Mouse (Mus musculus) kidney, adult 10 weeks (tissue): Measurements from ENCODE around the gene Bcl7a. TPM values are rescaled to one million over a fixed set of nuclear protein-coding genes. Genes with fewer than 3 reads are reported as not detected.

ENCODE experiments used
- polyA plus RNA-seq: library from polyadenylated mRNA; stranded (reverse); fragments of 350-450 nt; fragmentation: Illumina TruSeq; extraction: RNeasy Lipid Tissue Mini Kit (QIAGEN cat#74804); gene quantifications from one replicate; pipeline ENCODE4 v1.2.3, GENCODE M21; 2014; ENCODE audit warnings: low read depth, low replicate concordance

The Bcl7a gene
- polyA plus RNA-seq: 13.9 TPM

DNA sequence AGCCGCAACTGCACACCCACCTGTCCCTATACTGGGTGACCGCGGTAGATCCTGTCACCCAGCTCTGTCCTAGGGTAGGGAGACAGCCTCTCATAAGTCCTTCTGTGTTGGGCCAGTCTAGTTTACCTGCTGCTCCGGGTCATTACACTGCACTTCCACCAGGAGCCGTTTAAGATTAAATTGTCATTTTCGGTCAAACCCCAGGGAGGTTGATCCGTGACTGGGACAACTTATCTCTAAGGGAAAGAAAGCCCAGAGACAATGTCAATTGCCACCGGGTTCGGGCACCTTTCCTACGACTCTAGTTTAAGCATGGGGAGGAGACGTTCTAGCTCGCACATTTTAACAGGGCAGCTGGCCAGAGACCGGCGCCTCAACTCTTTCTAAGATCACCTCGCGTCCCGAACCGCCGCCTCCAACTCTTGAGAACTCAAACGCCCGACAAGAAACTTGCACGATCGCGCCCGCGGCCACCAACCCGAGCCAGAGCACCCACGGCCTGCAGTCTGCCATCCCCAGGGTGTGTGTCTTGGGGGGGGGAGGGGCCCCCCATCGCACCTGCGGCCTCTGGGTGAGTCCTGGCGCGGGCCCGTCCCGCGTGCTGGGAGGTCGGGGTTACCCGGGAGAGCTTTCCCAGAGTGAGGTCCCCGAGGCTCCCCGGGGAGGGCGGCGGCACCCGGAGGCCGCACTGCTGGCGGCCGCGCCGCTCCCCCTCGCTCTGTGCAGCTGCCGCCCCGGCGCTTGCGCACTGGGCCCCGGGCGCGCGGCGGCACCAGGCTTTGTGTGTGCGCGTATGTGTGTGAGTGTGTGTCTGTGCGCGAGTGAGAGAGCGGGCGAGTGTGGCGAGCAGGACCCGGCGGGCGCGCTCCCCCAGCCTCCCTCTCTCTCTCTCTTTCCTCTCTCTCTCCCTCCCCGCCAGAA is at the start of gene Bcl7a:
Bcl7a (plus strand) TSS at position 128 of the 921 bp plus-strand sequence.

DNA sequence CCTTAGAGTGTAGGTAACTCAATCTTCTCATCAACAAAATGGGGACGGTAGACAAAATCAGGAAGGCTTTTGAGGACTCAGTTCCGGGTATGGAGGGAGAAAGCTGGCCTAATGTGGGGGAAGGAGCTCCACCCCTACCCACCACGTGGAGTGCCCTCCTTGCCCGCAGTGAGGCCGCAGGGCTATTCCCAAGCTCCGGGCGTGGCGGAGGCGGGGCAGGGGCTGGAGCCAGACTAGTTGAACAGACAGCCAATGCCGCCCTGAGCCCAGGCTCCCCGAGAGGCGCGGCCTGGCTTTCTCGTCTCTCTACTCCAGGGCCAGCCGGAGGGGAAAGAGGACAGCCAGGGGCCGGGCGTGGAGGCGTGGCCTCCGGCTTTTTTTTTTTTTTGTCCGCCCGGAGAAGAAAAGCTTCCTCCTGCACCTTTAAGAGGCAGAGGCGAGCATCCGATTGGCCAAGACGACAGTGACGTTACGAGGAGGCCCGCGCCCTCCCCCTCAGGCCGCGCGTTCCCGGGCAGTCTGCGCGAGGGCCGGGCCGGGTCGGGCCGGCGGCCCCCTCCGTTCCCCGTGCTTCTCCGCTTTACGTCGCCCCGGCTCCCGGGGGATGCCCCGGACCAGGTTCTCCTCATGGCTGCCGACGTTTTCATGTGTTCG is 50.8 kb downstream of the Bcl7a start, which contains the start of gene Mlxip:
Mlxip (plus strand) TSS at position 496 of the 654 bp plus-strand sequence.

Other genes starting within 250 kb of the Bcl7a start
- gene Rhof, start 211.1 kb upstream of the Bcl7a start, polyA plus RNA-seq: not detected
- gene Setd1b, start 201.6 kb upstream of the Bcl7a start, polyA plus RNA-seq: 1.6 TPM
- gene Psmd9, start 174.4 kb upstream of the Bcl7a start, polyA plus RNA-seq: 7.2 TPM
- gene Hpd, start 161.1 kb upstream of the Bcl7a start, polyA plus RNA-seq: 48.6 TPM
- 0.97 TPM for gene Wdr66, start 91.7 kb upstream of the Bcl7a start, polyA plus RNA-seq
- 4.8 TPM for gene Mlxip, start 51.0 kb downstream of the Bcl7a start, polyA plus RNA-seq
- not detected for gene Lrrc43, start 145.5 kb downstream of the Bcl7a start, polyA plus RNA-seq
- gene Il31, start 145.7 kb downstream of the Bcl7a start, polyA plus RNA-seq: not detected
- not detected for gene B3gnt4, start 166.6 kb downstream of the Bcl7a start, polyA plus RNA-seq
- 101 TPM for gene Diablo, start 180.3 kb downstream of the Bcl7a start, polyA plus RNA-seq
- gene Gm49027, start 181.7 kb downstream of the Bcl7a start, polyA plus RNA-seq: not detected
- gene Vps33a, start 229.2 kb downstream of the Bcl7a start, polyA plus RNA-seq: 19.6 TPM